Mouse (Mus musculus) fat pad, adult 2 months (tissue): ENCODE measurements around the gene Mmgt2.

Source experiments
- DNase-seq: peaks from one replicate; pipeline ENCODE4 v3.0.0-alpha.2; 2011; ENCODE audit warnings: low read depth, low spot score; ENCODE audit errors: extremely low read depth

Gene Mmgt2

DNA sequence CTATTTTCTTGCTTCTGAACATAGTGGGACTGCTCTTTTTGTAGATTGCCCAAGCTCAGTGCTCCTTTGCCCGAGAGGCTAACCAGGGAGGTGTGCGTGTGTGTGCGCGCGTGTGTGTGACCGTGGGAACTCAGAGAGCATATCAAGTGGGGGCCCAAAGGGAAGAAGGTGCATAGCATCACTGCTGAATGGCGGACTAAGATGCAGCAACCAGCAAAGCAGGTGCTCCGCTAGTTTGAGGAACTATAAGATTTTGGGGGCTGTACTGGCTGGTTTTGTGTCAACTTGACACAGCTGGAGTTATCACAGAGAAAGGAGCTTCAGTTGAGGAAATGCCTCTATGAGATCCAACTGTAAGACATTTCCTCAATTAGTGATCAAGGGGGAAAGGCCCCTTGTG, 27.4 kb upstream of the Mmgt2 start:
- DNase-seq = no peak

DNA sequence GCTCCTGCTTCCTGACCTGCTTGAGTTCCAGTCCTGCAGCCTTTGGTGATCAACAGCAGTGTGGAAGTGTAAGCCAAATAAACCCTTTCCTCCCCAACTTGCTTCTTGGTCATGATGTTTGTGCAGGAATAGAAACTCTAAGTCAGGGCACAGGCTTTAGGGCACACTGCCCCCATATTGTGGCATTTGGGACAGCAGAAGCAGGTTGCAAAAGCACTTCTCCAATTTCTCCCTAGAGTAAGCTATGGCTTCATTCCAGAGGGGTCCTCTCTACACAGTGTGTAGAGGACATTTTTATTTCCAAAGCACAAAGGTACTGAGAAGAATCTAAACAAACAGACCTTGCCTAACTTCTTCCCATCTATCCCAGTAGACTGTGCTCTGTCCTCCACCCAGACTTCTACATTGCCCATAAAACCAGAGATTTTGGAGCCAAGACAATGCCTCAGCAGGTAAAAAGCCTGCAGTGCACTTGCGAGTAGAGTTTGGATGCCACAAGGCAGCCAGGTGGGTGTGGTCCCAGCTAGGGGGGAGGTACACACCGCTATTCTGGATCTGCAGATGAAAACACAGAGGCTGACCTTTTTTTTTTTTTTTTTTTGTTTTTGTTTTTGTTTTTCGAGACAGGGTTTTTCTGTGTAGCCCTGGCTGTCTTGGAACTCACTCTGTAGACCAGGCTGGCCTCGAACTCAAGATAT, 26.7 kb upstream of the Mmgt2 start:
- no peak for DNase-seq

DNA sequence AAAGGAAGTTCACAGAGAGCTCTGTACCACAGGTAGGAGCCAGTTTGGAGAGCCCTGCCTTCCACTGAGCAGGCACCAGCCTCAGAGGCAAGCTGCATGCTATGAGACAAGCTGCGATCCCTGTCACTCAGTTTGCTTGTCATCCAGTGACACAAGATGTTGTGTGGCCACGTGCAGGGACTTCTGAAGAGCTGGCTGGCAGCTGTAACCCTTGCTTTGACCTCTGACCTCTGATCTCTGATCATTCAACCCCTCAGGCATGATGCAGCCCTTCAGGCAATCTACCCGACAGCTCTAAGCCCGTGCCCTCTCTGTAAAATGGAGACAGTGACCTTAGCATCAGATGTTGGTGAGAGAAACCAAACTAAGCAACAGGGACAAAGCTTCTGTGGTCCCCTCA, 25.6 kb upstream of the Mmgt2 start:
- no peak for DNase-seq

DNA sequence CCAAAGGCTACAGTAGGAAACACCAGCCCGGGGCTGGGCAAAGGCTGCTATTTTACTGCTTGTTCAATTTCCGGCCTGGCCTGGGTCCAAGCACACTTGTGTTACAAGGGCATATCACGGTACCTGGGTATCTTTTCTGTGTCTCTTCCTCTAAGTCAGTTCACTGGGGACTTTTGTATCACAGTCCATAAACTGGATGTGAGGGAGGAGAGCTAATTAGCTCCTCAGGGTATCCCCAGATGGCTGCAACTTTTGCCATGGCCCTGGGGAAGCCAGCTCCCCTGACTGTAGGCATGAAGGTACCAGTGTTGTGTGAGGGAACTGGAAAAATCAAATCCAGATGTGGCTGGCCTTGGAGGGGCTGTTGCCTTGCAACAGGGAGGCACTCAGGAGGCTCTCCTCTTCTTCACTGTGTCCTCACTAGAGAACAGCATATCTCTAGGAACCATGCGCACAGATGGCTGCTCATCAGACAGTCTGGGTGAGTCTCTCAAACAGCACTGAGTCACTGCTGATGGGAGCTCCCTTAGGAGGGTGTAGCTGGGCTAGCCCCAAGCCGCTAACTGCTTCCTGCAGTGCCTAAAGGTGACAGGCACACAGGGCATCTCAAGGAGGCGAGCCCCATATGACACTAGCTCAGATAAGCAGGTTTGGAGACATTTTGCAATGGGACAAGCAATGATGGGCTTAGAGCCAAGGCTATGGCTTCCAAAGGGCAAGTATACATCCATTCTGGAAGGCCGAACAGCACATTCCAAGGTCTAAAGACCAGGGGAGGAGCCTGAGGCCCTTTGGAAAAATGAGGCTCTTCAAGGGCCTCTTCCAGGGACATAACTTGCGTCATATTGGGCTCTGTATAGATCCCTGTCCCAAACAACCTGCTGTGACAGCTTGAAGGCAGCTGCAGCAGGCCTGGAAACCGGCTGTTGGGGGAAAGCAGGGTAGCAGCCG, 23.8 kb upstream of the Mmgt2 start:
- no peak for DNase-seq

DNA sequence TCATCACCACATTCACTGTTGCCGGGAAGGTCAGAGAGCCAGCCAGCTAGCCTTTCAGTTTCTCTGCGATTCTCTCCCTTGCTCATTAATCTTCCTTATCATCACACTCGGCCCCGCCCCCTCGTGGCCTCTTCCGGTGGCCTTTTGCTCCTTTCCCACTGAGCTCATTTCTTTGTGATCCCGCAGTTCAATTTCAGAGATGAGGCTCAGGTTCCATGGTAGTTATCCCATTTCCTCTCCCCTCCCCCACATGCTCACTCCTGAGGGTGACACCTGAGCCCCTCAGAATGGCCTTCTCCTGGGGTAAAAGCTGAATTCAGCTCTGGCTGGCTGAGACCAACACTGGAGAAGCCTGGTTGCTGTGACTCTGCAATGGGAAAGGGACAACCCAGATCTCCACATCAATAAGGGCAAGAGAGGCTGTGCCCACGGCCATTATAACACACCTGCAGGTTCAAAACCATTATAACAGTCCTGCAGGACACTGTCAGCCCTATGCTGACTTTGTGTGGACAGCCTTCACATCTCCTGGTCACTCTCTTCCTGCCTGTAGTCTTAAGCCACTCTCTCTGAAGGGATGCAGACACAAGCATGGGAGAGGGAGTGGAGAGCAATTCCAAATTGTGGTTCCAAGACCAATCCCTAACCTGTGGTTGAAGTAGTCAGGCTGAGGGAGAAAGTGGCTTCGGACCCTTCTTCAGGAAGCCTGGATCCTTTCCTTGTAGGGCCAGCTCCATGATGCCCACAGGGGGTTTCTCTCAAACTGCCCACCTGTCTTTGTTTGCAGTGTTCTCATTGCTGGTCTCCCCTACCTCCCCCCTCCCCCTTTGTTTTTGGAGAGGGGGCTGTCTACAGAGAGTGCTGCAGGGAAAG, 18.9 kb upstream of the Mmgt2 start:
- no peak for DNase-seq

DNA sequence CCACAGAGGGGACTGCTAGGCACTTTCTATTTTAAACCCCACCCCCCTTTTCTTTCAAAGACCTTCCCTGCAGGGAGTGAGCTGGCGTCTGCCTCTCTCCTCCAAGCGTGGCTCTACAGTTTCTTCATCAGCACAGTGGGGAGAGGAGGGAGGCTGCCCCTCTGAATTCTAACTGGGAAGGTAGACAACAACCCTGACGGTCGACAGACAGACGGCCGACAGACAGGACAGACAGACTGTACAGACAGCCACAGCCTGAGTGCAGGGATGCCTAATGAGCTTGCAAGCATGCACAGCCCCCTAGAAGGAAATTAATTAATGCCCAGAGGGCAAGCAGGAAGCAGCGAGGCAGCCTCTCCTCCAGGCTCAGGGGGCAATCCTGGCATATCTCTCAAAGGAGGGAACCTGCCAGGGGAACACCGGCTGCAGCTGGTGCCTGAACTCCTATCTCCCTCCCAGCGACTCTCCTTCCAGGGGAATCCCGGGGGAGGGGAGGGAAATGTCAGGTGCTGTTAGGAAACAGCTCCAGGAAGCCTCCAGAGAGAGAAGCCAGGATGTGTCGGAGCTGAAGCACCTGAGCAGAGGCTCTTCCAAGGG, 18.1 kb upstream of the Mmgt2 start:
- DNase-seq = no peak

DNA sequence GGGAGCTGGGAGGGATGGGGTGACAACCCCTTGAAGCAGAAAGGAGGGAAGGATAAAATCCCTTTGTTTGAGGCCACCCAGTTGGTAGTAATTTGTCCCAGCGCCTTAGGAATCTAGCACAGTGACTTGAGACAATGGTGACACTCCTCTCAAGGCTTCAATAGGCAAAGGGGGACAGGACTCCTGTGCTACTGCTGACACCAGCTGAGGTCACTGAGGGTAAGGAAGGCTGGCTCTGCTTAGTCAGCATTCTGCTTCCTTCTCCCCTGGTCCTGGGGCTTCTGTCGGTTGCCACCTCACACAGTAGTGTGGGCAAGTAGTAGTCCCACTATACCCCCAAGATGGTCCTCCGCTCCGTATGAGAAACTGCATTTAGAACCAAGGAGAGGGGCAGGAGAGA, 17.3 kb upstream of the Mmgt2 start:
- DNase-seq = no peak

DNA sequence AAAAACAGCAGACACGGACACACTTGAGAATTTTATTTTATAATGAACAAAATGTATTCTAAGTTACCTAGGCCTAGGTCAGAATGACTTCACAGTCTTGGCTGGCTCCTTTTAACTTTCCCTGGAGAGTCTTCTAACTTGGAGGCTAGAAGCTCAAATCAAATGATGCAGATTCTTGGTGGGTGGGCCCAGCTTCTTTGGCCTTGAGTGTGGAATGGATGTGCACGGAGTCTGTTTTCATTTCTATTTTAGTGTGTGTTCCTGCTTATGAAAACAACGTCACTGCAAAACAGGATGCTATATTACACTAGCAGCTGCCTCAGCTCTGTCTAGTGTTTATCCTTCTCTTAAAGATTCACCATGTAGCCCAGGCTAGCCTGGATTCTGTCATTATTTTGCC, 13.1 kb upstream of the Mmgt2 start:
- no peak for DNase-seq

DNA sequence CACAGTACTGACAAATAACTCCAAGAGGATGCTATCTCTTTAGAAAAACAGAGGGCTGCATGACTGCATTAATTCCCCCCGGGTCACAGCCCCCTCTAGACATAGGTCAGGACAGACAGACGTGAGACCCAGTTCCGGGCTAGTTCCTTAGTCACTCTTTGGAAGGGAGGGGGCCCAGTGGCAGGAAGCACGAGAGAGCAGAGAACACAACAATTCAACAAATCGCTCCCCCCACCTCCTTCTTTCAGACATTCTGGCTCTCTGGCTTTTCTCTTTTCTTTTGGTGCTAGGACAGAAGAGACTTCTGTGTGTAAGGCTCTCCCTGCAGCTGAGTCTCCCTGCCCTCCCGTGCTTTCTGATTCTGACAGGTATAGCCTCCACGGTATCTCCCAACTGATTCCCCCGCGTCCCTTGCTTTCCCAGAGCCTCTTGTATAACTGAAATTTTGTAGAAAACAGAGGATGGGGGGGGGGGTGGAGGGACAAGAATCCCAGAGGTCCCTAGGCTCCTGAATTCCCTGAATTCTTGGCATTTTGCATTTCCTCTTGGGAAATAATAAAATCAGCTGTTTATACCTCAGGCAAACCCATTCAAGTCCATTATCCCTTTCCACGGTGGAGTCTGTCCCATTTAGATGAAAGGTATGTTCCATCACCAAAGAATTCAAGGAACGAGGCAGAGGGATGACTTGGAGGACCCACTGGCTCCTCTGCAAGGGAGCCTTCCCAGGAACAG, 12.2 kb upstream of the Mmgt2 start:
- no peak for DNase-seq

DNA sequence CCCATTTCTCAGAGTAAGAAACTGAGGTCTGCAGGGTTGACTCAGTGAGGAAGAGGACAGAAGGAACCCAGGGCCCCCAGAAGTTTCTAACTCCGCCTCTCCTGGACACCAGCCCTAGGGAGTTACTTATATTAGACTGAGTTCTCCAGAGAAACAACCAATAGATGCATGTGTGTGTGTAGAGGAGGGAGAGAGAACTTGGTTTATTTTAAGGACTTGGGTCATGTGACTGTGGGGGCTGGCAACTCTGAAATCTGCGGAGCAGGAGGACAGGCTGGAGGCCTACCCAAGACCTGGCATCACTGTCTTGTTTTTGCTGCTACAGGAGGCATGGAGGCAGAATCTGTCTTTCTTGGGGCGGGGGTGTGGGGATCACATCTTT, 11.6 kb upstream of the Mmgt2 start:
- DNase-seq = no peak

DNA sequence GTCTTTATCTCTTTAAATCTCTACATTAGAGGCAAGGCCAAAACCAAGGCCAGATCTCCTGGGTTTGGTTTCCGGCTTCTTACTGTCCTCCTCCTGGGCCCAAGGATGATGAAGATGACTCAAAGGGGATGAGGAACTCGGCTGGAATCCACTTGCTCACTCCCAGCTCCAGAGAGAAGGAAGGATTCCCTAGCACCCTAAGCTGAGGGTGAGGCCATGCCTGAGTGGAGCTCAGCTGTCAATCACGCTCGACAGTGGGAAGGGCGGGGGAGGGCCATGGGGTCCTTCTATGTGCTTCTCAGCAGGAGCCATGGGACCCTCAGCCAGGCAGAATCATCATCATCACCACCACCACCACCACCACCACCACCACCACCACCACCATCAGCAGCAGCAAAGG, 11.1 kb upstream of the Mmgt2 start:
- no peak for DNase-seq

DNA sequence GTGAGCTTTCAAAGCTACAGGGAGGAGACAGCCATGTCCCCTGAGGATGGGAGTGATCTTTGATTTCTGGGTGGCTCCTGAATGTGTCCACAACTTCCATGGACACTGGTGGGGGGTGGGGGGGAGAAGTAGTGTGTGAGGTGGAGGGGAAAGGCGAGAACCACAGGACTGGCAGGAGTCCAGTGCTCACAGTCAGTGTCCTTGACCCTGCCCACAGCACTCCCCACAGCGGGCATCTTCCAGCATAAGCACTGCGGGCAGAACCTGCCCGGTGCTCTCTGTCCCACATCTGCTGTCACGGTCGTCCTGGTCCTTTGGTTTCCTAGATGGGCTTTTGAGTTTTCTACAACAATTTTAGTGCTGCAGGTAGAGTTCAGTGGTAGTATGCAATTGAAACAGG, 10.7 kb upstream of the Mmgt2 start:
- DNase-seq = no peak

DNA sequence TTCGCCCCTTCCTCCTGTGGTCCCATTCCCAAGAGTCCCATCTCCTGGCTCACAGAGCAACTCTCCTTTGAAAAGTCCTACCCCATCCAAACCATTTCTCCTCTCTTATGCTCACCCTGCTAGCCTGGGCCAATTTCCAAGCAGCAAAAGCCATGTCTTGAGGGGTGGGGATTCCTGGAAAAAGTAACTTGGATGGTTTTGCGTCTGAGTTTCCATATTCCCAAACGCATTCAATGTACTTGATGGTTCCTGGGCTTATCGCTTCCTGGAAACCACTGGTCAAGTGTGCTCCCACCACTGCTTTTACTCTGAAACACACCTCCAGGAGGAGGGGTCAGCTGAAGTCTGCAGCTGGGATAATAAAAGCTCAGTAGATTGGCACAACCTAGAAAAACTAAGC, 10.1 kb upstream of the Mmgt2 start:
- DNase-seq = no peak

DNA sequence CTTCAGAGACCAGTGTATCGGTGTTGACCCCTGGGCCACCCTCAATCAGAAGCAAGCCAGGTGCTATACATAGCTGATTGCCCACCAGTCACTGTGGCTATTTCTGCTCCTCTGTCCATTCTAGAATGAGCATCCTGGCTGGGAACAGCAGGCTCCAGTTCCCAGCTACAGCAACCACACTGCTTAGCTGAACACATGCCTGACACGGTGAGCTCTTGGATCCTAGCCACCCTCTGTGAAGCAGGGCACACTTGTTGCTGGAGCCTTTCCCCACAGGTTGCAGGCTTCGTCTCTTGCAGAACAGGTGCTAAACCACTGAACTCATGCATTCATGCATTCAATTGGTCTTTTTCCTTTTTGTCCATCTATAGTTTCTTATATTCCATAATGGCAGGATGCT, 8.1 kb upstream of the Mmgt2 start:
- no peak for DNase-seq

DNA sequence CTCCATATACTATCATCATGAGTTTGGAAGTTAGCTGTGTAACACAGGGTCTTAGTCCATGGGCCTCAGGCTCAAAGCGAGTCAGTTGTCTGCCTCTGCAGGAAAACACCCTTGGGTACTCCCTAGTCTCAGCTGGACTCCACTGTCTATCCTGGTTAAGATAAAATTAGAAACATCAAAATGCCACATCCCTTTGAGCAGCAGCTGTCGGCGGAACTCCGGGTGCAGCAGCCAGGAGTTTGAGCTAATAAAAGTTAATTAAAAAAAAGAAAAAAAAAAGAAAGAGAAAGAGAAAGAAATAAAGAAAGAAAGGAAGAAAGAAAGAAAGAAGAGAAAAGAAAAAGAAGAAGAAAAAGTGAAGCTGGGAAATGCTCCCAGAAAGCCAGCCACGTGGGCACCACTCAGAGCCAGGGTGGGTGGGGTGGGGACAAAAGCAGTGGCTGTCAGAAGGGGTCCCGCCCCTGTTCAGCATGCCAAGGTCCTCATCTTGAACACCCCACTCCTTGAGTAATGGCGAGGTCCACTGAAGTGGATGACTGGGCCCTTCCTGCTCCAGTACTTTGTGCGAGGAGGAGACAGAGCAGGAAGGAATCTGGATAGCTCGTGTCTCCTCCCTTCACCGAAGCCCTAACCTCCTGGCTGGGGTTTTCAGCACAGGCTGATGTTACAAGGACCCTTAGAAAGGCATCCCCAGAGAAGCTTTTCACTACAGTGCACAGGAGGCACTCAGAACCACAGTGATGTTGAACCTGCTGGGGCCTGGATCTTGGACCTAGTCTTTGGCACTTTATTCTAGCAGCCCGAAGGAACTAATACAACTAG, 6.2 kb upstream of the Mmgt2 start:
- no peak for DNase-seq

DNA sequence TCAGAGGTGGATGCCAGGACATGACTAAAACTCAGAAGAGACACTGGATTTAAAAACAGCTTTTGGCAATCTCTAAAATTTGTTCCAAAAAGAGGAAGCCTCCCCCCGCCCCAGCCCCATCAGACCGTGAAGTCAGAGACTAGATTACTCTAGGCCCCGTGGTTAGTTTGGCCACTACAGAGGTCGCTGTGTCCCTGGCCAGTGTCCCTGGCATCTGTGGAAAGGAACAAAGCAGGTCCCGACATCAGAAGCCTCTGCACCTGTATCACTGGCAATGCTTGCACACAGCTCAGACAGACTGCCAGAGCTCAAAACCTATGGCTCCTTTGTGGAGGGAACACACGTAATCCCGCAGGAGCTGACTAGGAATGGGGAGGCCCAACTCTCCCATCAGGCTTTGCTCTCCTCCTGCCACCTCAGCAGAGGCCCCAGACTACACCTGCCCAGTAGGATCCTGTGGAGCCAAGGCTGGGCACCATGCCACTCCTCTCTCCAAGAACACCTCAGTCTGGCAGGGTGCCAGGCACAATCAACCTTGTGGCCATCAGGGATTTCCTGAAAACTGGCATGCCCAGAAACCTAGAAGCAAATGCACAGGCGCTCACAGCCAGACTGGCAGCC, 5.3 kb upstream of the Mmgt2 start:
- DNase-seq = peak; percentile 31

DNA sequence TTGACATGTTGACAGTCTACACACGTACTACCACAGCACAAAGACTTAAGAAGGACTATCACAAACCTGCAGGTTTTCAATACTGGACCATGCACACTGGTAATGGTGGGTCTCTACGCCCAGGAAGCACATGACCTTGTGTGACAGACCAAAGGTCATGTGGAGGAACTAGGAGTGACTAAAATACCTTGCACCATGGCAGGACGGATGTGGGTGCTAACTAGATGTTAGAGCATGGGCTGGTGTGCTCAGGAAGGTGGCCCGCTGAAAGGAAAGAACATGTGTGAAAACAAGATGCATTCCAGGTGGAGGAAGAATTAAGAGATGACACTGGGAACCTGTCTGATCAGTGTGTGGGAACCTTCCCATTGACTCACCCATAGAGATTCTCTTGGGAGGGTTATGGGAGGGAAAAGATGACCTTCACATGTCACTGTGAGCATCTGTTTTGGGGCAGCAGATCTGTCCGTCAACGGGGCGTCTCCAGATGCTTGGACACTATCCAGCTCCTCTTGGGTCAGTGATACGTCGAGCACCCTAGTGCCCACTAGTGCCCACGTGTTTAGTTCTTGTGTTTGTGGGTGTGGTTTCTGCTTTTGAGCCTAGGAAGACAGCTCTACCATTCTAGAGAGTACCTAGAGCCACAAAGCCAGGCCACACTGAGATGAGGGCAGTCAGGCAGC, 4.6 kb upstream of the Mmgt2 start:
- DNase-seq = no peak

DNA sequence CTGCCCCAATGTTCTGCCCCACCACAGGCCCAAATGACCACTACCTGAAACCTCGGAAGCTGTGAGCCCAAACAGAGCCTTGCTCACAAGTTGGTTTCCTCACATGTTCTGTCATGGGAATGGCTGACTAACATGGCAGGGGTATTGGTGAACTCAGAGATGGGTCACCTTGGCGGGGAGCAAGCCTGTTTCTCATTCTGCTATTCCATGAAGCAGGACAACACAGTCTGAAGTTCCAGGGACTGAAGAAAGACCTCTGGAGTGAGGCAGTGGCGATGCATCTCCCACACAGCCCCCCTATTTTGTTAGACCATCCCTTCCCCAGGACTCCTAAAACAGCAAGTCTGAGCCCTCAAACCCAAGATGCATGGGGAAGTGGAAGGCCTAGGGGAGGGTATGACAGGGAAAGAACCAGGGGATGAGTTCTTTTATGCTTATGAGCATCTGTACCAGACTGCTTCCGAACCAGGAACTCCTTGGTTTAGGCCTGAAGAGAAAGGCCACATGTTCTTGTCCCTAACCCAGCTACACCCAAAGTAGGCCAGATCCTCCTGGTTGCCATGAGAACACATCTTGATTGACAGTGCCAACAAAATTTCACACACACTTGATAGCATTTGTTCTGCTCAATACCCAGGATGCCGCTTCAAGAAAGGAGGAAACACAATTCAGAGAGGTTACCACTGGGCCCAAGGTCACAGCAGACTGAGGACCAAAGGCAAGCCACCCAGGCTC, 3.7 kb upstream of the Mmgt2 start:
- no peak for DNase-seq
